Mouse (Mus musculus) forebrain, embryonic 10.5 days (tissue): ENCODE results near the gene Nppa. TPM values are rescaled to one million over a fixed set of nuclear protein-coding genes. Genes with fewer than 3 reads are reported as not detected.

Experiments
- DNase-seq: peaks from one replicate; pipeline ENCODE4 v3.0.0-alpha.2; 2017; ENCODE audit warnings: low spot score; ENCODE audit errors: extremely low spot score
- H3K27ac ChIP-seq: fragments of 300-500 bp; sonication (generic); 2 replicates; pipeline ENCODE4 v1.5.1; 2016; ENCODE audit warnings: mild to moderate bottlenecking
- H3K27me3 ChIP-seq: fragments of 300-500 bp; sonication (generic); 2 replicates; pipeline ENCODE4 v1.6.1; 2016; ENCODE audit warnings: mild to moderate bottlenecking; ENCODE audit not compliant: poor library complexity, severe bottlenecking
- H3K36me3 ChIP-seq: fragments of 300-500 bp; sonication (generic); replicated peaks from 2 replicates; pipeline ENCODE4 v1.6.1; 2016; ENCODE audit warnings: mild to moderate bottlenecking, moderate library complexity
- H3K4me1 ChIP-seq: fragments of 300-500 bp; sonication (generic); 2 replicates; pipeline ENCODE4 v1.6.1; 2016
- H3K4me3 ChIP-seq: fragments of 300-500 bp; sonication (generic); 2 replicates; pipeline ENCODE4 v1.5.1; 2016; ENCODE audit warnings: mild to moderate bottlenecking, moderate library complexity
- H3K9me3 ChIP-seq: fragments of 300-500 bp; sonication (generic); 2 replicates; pipeline ENCODE4 v1.6.1; 2016; ENCODE audit warnings: mild to moderate bottlenecking, moderate library complexity
- WGBS: fragments of 180-500 bp; shearing (Covaris S2); methylation state at CpG from one replicate; pipeline ENCODE4 v1.1.7; 2016; 5-methylcytosine and 5-hydroxymethylcytosine counted together
- polyA plus RNA-seq: library from polyadenylated mRNA; unstranded; fragments of >200 nt; fragmentation: Nextera tagmentation; extraction: Ambion mirVana; gene quantifications from 2 replicates; pipeline ENCODE4 v1.2.1, GENCODE M21; 2016

The Nppa gene
- 0.31 TPM in 1 of 2 replicates, not detected in the other for polyA plus RNA-seq

GRCm38 (mm10) chr4:148000202-148000772 is at the start of gene Nppa:
Nppa (plus strand) TSS chr4:148000722.
- 63% methylated on average over 12 of the region's 12 CpGs for WGBS
- no peak for DNase-seq
- no peak within 1 kb of the TSS for H3K27ac ChIP-seq

GRCm38 (mm10) chr4:147953590-147953989 is 46.9 kb upstream of the Nppa start:
- no peak for DNase-seq
- WGBS: 16% methylated on average over 4 of the region's 4 CpGs
- no peak overlapping the region for H3K4me3 ChIP-seq
- no peaks in the 10 kb centered on the region for H3K4me1 ChIP-seq
- no peaks in the 10 kb centered on the region for H3K27me3 ChIP-seq
- H3K36me3 ChIP-seq: peaks cover 7% of the 10 kb centered on the region
- H3K9me3 ChIP-seq: no peaks in the 10 kb centered on the region
- no peak overlapping the region for H3K27ac ChIP-seq

More at GRCm38 (mm10) chr4:148000202-148000772, at the start of gene Nppa:
- peaks cover 21% of the 10 kb centered on the region for H3K36me3 ChIP-seq
- peaks cover 8% of the 10 kb centered on the region for H3K4me1 ChIP-seq
- H3K4me3 ChIP-seq: no peak within 1 kb of the TSS
- no peaks in the 10 kb centered on the region for H3K9me3 ChIP-seq
- no peaks in the 10 kb centered on the region for H3K27me3 ChIP-seq

GRCm38 (mm10) chr4:147957141-147957540 is 43.4 kb upstream of the Nppa start:
- H3K27ac ChIP-seq: no peak overlapping the region
- no peaks in the 10 kb centered on the region for H3K36me3 ChIP-seq
- H3K27me3 ChIP-seq: no peaks in the 10 kb centered on the region
- WGBS: 37% methylated on average over 11 of the region's 11 CpGs
- no peak overlapping the region for H3K4me3 ChIP-seq
- 0 out of 2 replicates have a peak, but pooled peaks cover 3% of the 10 kb centered on the region for H3K4me1 ChIP-seq
- peak; percentile 40 for DNase-seq
- H3K9me3 ChIP-seq: no peaks in the 10 kb centered on the region

DNA sequence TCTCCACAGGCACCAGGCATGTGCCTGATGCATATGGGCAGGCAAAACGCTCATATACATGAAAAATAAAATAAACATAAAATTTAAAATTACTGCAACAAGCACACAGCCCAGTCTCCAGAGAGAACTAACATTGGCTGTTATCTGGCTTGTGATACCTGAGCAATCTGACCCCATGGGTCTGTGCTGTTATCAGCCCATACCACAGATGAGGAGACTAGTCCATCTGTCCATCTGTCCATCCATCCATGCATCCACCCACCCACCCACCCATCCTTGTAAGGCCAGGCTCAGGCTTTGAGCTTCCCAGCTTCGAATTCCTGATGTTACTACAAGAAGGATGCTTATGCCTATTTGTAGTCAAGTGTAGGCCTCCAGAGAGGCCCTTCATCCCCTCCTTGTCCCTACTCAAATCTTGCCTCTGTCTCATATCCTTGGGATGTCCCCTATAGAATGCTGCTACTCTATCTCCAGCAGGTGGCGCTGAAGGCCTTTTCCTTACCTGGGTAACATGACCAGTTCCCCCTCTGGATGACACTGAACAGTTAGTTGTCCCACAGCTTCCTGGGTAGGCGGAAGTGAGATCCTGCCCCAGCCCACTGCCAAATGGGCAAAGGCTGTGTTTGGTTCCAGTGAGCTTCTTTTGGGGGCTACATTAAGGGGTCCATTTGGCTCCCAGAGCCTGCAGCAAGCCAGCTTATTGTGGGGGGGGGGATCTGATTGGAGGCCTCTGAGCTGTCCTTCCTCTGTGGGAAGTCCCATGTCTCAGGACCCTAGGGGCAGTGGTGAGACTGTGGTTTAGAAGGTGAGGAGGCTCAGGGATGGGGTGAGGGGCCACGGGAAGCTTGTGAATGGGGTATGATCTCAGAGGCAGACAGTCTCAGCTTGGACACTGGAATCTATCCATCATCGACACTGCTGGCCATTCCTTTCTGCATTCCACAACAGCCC is 40.4 kb upstream of the Nppa start:
- H3K27me3 ChIP-seq: no peaks in the 10 kb centered on the region
- peak; percentile 60 for DNase-seq
- H3K4me1 ChIP-seq: 0 out of 2 replicates have a peak, but pooled peaks cover 3% of the 10 kb centered on the region
- H3K4me3 ChIP-seq: no peak overlapping the region
- no peak overlapping the region for H3K27ac ChIP-seq
- H3K36me3 ChIP-seq: no peaks in the 10 kb centered on the region
- H3K9me3 ChIP-seq: no peaks in the 10 kb centered on the region
- 46% methylated on average over 6 of the region's 6 CpGs for WGBS

- H3K27me3 ChIP-seq: no peaks in the 10 kb centered on the region
- H3K4me1 ChIP-seq: 0 out of 2 replicates have a peak, but pooled peaks cover 3% of the 10 kb centered on the region
- no peaks in the 10 kb centered on the region for H3K9me3 ChIP-seq
- no peak overlapping the region for H3K27ac ChIP-seq
- no peaks in the 10 kb centered on the region for H3K36me3 ChIP-seq
- H3K4me3 ChIP-seq: no peak overlapping the region
- WGBS: 65% methylated on average over 6 of the region's 6 CpGs
- DNase-seq: no peak
These were observed 37.7 kb upstream of the Nppa start for GRCm38 (mm10) chr4:147962781-147963180.

- no peak for DNase-seq
- Histone ChIP-seq H3K4me3 (no peak overlapping the region), H3K36me3 (no peaks in the 10 kb centered on the region), H3K27me3 (no peaks in the 10 kb centered on the region), H3K4me1 (0 out of 2 replicates have a peak, but pooled peaks cover 3% of the 10 kb centered on the region), H3K27ac (no peak overlapping the region), H3K9me3 (no peaks in the 10 kb centered on the region)
- WGBS: 87% methylated on average over 15 of the region's 15 CpGs
These were observed 36.9 kb upstream of the Nppa start for GRCm38 (mm10) chr4:147963623-147964022.

DNA sequence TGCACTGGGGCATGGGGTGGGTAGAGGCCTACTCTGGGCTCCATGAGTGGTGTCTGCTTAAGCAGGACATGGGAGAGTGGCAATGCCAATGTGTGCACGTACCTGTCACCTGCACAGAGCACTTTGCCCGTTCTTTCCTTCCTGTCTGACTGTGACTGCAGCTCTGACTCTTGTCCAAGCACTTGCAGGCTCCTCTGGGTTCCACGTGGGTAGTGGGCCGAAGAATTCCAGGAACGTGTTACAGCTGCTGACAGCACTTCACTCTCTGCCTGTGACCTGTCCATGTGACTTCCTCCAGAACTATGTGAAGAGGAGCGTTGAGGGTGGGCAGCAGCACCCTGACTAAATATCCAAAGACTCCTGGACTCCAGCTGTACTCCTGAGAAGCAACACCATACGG is 34.8 kb upstream of the Nppa start:
- Histone ChIP-seq H3K27me3 (no peaks in the 10 kb centered on the region), H3K4me1 (no peaks in the 10 kb centered on the region; the same call in 1 of the 2 replicates), H3K27ac (no peak overlapping the region), H3K4me3 (no peak overlapping the region), H3K36me3 (no peaks in the 10 kb centered on the region), H3K9me3 (no peaks in the 10 kb centered on the region)
- DNase-seq: no peak
- WGBS: 89% methylated on average over 7 of the region's 7 CpGs

DNA sequence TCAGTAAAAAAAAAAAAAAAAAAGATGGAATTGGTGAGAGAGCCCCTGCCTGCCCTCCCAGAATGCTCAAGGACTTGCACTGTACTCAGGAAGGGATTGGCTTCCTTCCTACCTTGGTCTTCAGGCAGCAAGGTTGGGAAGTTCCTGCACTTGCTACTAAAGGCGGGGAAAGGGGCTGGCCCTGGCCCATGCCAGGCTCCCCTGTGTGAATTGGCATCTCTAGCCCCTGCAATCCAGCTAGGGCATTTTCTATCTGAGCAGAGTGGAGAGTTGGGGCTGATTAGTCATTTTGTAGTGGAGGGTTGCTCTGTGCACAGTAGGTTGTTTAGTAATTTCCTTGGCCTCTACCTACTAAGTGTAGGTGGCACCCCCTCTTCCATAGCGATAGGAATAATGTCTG is 31.7 kb upstream of the Nppa start:
- 82% methylated on average over 2 of the region's 2 CpGs for WGBS
- DNase-seq: no peak
- Histone ChIP-seq H3K27ac (no peak overlapping the region), H3K9me3 (no peaks in the 10 kb centered on the region), H3K4me3 (no peak overlapping the region), H3K27me3 (no peaks in the 10 kb centered on the region), H3K36me3 (no peaks in the 10 kb centered on the region), H3K4me1 (no peaks in the 10 kb centered on the region; the same call in 1 of the 2 replicates)

DNA sequence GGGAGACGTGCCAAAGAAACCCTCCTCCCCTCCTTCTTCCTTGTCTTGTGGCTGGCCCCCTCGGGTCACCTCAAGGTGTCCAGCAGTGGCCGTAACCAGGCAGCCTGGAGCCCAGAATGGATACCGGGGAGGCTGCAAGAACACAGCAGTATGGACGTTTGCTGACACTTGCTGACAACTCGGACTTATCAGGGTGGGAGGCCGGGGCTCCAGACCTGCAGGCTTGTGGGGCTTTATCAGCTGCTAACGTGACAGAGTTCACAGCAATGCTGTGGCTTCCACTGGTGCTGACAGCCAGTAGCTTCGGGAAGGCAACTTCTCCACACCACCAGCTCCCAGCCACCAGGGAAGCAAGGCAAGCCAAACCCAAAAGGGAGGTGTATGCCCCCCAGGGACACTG is 31.2 kb upstream of the Nppa start:
- no peak overlapping the region for H3K4me3 ChIP-seq
- WGBS: 67% methylated on average over 9 of the region's 9 CpGs
- no peaks in the 10 kb centered on the region for H3K27me3 ChIP-seq
- H3K4me1 ChIP-seq: no peaks in the 10 kb centered on the region; the same call in 1 of the 2 replicates
- no peak overlapping the region for H3K27ac ChIP-seq
- H3K36me3 ChIP-seq: no peaks in the 10 kb centered on the region
- DNase-seq: no peak
- no peaks in the 10 kb centered on the region for H3K9me3 ChIP-seq

- H3K4me1 ChIP-seq: no peaks in the 10 kb centered on the region
- H3K4me3 ChIP-seq: no peak overlapping the region
- H3K27ac ChIP-seq: no peak overlapping the region
- DNase-seq: no peak
- no peaks in the 10 kb centered on the region for H3K9me3 ChIP-seq
- no peaks in the 10 kb centered on the region for H3K36me3 ChIP-seq
- no peaks in the 10 kb centered on the region for H3K27me3 ChIP-seq
- 82% methylated on average over 3 of the region's 3 CpGs for WGBS
These were observed 24.3 kb upstream of the Nppa start for GRCm38 (mm10) chr4:147976237-147976636.

DNA sequence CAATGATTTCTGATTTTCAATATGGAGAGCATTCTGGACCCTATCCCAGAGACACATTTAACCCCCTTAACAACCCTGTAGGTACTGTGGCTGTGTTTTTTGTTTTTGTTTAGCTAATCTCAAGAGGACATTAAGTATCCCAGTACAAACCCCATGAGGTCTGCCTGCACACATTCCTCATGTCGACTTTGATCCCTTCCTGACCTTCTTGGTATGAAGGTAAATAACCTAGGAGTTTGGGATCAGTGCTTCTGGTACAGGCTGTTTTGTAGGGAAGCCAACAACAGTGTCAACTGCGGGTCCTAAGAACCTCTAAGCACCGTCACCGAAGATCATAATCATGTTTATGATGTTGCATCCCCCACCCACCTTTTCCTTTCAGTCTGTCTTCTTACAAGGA is 22.8 kb upstream of the Nppa start:
- Histone ChIP-seq H3K9me3 (no peaks in the 10 kb centered on the region), H3K36me3 (no peaks in the 10 kb centered on the region), H3K27ac (no peak overlapping the region), H3K27me3 (no peaks in the 10 kb centered on the region), H3K4me3 (no peak overlapping the region), H3K4me1 (no peaks in the 10 kb centered on the region)
- WGBS: 84% methylated on average over 4 of the region's 4 CpGs
- DNase-seq: no peak

DNA sequence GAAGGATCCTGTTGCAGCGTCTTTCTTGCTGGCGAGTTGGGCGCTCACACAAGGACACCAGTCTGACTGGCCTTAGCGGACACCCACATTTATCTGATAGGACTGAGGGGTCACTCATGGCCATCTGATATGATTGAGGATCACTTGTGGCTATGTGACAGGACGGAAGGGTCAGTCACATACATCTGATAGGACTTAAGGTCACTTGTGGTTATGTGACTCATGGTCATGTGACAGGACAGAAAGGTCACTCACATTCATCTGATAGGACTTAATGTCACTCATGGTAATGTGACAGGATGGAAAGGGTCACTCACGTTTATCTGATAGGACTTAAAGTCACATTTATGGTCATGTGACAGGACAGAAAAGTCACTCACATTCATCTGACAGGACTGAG is 22.1 kb upstream of the Nppa start:
- H3K27ac ChIP-seq: no peak overlapping the region
- DNase-seq: no peak
- no peaks in the 10 kb centered on the region for H3K4me1 ChIP-seq
- WGBS: 91% methylated on average over 6 of the region's 6 CpGs
- no peaks in the 10 kb centered on the region for H3K9me3 ChIP-seq
- no peaks in the 10 kb centered on the region for H3K36me3 ChIP-seq
- H3K27me3 ChIP-seq: no peaks in the 10 kb centered on the region
- H3K4me3 ChIP-seq: no peak overlapping the region

DNA sequence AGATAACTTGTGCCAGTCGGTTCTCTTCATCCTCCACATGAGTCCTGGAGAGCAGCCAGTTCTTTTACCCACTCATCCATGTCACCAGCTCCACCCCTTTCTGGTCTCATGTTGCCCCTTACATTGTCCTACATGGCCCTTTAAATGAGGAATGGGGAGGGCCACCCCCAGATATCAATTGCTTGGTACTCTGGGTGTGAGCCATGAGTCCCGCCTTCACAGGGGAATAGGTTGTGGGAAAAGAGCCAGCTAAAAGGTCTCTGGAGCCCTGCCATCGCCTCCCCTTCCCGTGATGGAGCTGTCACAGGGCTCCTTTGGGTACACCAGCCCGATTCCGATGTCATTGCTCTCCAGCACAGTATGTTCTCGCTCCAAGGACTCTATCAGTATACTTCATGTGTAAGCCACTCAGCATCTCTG is 21.1 kb upstream of the Nppa start:
- H3K36me3 ChIP-seq: no peaks in the 10 kb centered on the region
- no peaks in the 10 kb centered on the region for H3K4me1 ChIP-seq
- H3K4me3 ChIP-seq: no peak overlapping the region
- no peak overlapping the region for H3K27ac ChIP-seq
- WGBS: 82% methylated on average over 7 of the region's 7 CpGs
- no peaks in the 10 kb centered on the region for H3K9me3 ChIP-seq
- no peak for DNase-seq
- H3K27me3 ChIP-seq: no peaks in the 10 kb centered on the region
